Mouse (Mus musculus): ENCODE data around the gene Notch2. TPM values are rescaled to one million over a fixed set of nuclear protein-coding genes. Genes with fewer than 3 reads are reported as not detected.
"Not testable (repeated sequence)": the region's sequence is repeated elsewhere in the genome, so short reads cannot be mapped to it uniquely, and the experiment has no call there.

The Notch2 gene
- polyA plus RNA-seq, 1 experiment from 2014 or later = 33.4 TPM

DNA sequence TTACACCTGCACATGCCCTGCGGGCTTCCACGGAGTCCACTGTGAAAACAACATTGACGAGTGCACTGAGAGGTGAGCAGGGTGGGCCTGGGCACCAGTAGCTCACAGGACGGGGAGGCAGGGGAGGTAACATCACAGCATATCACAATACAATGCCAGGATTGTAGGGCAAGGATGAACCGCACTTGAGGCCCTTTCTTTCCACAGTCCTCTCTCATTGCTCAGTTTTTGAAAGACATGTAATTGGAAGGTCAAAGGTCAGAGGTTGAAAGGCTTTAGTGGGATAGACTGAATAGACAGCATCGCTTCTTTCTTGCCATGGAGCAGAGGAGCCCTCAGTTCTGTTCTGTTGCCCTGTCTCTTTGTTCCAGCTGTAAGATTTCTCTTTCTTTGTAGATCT lies 107.6 kb downstream of the Notch2 start:
- no peak for DNase-seq (ENCODE audit: low spot score)
- Histone ChIP-seq H3K4me3 (ENCODE audit: low read depth, low read length) (no peak overlapping the region), H3K36me3 (ENCODE audit: control insufficient read depth, insufficient read depth, low read length) (peaks cover 31% of the 10 kb centered on the region), H3K9ac (ENCODE audit: low read length) (no peak overlapping the region), H3K4me2 (ENCODE audit: low read depth, severe bottlenecking) (no peak overlapping the region), H3K9me3 (ENCODE audit: control insufficient read depth, low read length) (no peaks in the 10 kb centered on the region), H3K27ac (replicated peaks; ENCODE audit: low read depth, low read length) (no peak overlapping the region), H3K4me1 (ENCODE audit: control insufficient read depth, insufficient read depth, low read length) (no peaks in the 10 kb centered on the region), H3K27me3 (ENCODE audit: control insufficient read depth, insufficient read depth, low read length) (no peaks in the 10 kb centered on the region)
- WGBS = 75% methylated on average over 6 of the region's 6 CpGs
- ATAC-seq (ENCODE audit: insufficient number of reproducible peaks, low FRiP score, low TSS enrichment, low read depth) = no peak

DNA sequence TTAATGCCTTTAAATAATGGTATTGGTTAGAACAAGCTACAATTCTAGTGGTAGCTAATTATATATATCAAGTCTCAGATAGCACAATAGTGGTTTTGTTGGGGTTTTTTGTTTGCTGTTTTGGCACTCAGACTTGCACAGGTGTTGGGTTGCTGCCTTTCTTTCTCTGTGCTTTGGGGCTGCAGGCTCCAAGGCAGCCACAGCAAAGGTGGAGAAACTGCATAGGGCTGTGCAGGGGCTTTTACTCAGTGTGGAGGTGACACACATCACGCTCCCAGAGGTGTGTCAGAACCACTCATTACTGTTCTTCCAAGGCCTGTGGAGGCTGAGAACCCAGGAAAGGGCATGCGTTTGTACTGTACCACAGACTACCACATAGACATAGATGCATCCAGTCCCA lies 114.4 kb downstream of the Notch2 start:
- ATAC-seq (ENCODE audit: insufficient number of reproducible peaks, low FRiP score, low TSS enrichment, low read depth) = no peak
- H3K27me3 ChIP-seq (ENCODE audit: control insufficient read depth, insufficient read depth, low read length) = no peaks in the 10 kb centered on the region
- H3K36me3 ChIP-seq (ENCODE audit: control insufficient read depth, insufficient read depth, low read length) = peaks cover 23% of the 10 kb centered on the region; the same call in 1 of the 2 replicates
- no peak overlapping the region for H3K27ac ChIP-seq (replicated peaks; ENCODE audit: low read depth, low read length)
- H3K4me2 ChIP-seq (ENCODE audit: low read depth, severe bottlenecking) = no peak overlapping the region
- 85% methylated on average over 2 of the region's 2 CpGs for WGBS
- no peak overlapping the region for H3K9ac ChIP-seq (ENCODE audit: low read length)
- no peaks in the 10 kb centered on the region for H3K9me3 ChIP-seq (ENCODE audit: control insufficient read depth, low read length)
- H3K4me3 ChIP-seq (ENCODE audit: low read depth, low read length) = no peak overlapping the region
- H3K4me1 ChIP-seq (ENCODE audit: control insufficient read depth, insufficient read depth, low read length) = no peaks in the 10 kb centered on the region
- DNase-seq (ENCODE audit: low spot score) = no peak

GRCm38 (mm10) chr3:98128716-98129115 lies 115.4 kb downstream of the Notch2 start:
- Histone ChIP-seq H3K9me3 (ENCODE audit: control insufficient read depth, low read length) (no peaks in the 10 kb centered on the region), H3K4me3 (ENCODE audit: low read depth, low read length) (no peak overlapping the region), H3K27me3 (ENCODE audit: control insufficient read depth, insufficient read depth, low read length) (no peaks in the 10 kb centered on the region), H3K36me3 (ENCODE audit: control insufficient read depth, insufficient read depth, low read length) (peaks cover 20% of the 10 kb centered on the region; the same call in 1 of the 2 replicates), H3K4me2 (ENCODE audit: low read depth, severe bottlenecking) (no peak overlapping the region), H3K9ac (ENCODE audit: low read length) (no peak overlapping the region), H3K27ac (replicated peaks; ENCODE audit: low read depth, low read length) (no peak overlapping the region), H3K4me1 (ENCODE audit: control insufficient read depth, insufficient read depth, low read length) (no peaks in the 10 kb centered on the region)
- 92% methylated on average over 5 of the region's 5 CpGs for WGBS
- ATAC-seq (ENCODE audit: insufficient number of reproducible peaks, low FRiP score, low TSS enrichment, low read depth) (no peak), DNase-seq (ENCODE audit: low spot score) (no peak)

DNA sequence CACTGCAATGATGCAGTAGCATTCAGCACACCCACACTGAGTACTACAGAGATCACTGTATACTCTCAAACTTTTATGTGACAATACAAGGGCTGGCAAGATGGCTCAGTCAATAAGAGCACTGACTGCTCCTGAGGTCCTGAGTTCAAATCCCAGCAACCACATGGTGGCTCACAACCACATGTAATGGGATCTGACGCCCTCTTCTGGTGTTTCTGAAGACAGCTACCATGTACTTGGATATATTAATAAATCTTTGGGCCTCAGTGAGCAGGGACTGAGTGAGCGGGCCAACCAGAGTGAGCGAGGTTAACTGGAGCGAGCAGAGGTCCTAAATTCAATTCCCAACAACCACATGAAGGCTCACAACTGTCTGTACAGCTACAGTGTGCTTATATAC lies 118.8 kb downstream of the Notch2 start:
- H3K27ac ChIP-seq (replicated peaks; ENCODE audit: low read depth, low read length); H3K4me3 ChIP-seq (ENCODE audit: low read depth, low read length); ATAC-seq (ENCODE audit: insufficient number of reproducible peaks, low FRiP score, low TSS enrichment, low read depth); H3K4me2 ChIP-seq (ENCODE audit: low read depth, severe bottlenecking); H3K9ac ChIP-seq (ENCODE audit: low read length); H3K9me3 ChIP-seq (ENCODE audit: control insufficient read depth, low read length); DNase-seq (ENCODE audit: low spot score); H3K27me3 ChIP-seq (ENCODE audit: control insufficient read depth, insufficient read depth, low read length); H3K4me1 ChIP-seq (ENCODE audit: control insufficient read depth, insufficient read depth, low read length): not testable (repeated sequence)
- 89% methylated on average over 4 of the region's 4 CpGs for WGBS
- H3K36me3 ChIP-seq (ENCODE audit: control insufficient read depth, insufficient read depth, low read length) = peaks cover 25% of the 10 kb centered on the region

- 99% methylated on average over 8 of the region's 8 CpGs for WGBS
- H3K27ac ChIP-seq (replicated peaks; ENCODE audit: low read depth, low read length) = no peak overlapping the region
- H3K36me3 ChIP-seq (ENCODE audit: control insufficient read depth, insufficient read depth, low read length) = peaks cover 27% of the 10 kb centered on the region
- ATAC-seq (ENCODE audit: insufficient number of reproducible peaks, low FRiP score, low TSS enrichment, low read depth) = no peak
- H3K9ac ChIP-seq (ENCODE audit: low read length) = no peak overlapping the region
- H3K4me2 ChIP-seq (ENCODE audit: low read depth, severe bottlenecking) = no peak overlapping the region
- DNase-seq (ENCODE audit: low spot score) = no peak
- H3K27me3 ChIP-seq (ENCODE audit: control insufficient read depth, insufficient read depth, low read length) = no peaks in the 10 kb centered on the region
- H3K9me3 ChIP-seq (ENCODE audit: control insufficient read depth, low read length) = no peaks in the 10 kb centered on the region
- no peak overlapping the region for H3K4me3 ChIP-seq (ENCODE audit: low read depth, low read length)
- H3K4me1 ChIP-seq (ENCODE audit: control insufficient read depth, insufficient read depth, low read length) = no peaks in the 10 kb centered on the region
Observed at GRCm38 (mm10) chr3:98132636-98133035, 119.3 kb downstream of the Notch2 start.

- H3K27ac ChIP-seq (replicated peaks; ENCODE audit: low read depth, low read length) = no peak overlapping the region
- H3K9ac ChIP-seq (ENCODE audit: low read length) = no peak overlapping the region
- no peaks in the 10 kb centered on the region for H3K9me3 ChIP-seq (ENCODE audit: control insufficient read depth, low read length)
- peaks cover 35% of the 10 kb centered on the region for H3K36me3 ChIP-seq (ENCODE audit: control insufficient read depth, insufficient read depth, low read length)
- H3K4me1 ChIP-seq (ENCODE audit: control insufficient read depth, insufficient read depth, low read length) = no peaks in the 10 kb centered on the region
- ATAC-seq (ENCODE audit: insufficient number of reproducible peaks, low FRiP score, low TSS enrichment, low read depth) (no peak), DNase-seq (ENCODE audit: low spot score) (no peak)
- H3K4me2 ChIP-seq (ENCODE audit: low read depth, severe bottlenecking) = no peak overlapping the region
- WGBS = 94% methylated on average over 15 of the region's 15 CpGs
- H3K4me3 ChIP-seq (ENCODE audit: low read depth, low read length) = no peak overlapping the region
- H3K27me3 ChIP-seq (ENCODE audit: control insufficient read depth, insufficient read depth, low read length) = no peaks in the 10 kb centered on the region
Observed at GRCm38 (mm10) chr3:98141456-98141855, 128.1 kb downstream of the Notch2 start.

DNA sequence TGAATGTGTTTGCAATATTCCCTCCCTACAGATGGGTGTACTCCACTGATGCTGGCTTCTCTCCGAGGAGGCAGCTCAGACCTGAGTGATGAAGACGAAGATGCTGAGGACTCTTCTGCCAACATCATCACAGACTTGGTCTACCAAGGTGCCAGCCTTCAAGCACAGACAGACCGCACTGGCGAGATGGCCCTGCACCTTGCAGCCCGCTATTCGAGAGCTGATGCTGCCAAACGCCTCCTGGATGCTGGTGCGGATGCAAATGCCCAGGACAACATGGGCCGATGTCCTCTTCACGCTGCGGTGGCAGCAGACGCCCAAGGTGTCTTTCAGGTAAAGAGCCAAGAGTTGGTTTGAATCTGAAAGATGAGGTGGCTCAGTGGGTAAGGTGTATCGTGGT lies 129.5 kb downstream of the Notch2 start:
- H3K36me3 ChIP-seq (ENCODE audit: control insufficient read depth, insufficient read depth, low read length) = peaks cover 38% of the 10 kb centered on the region
- DNase-seq (ENCODE audit: low spot score) = no peak
- H3K27me3 ChIP-seq (ENCODE audit: control insufficient read depth, insufficient read depth, low read length) = no peaks in the 10 kb centered on the region
- H3K4me1 ChIP-seq (ENCODE audit: control insufficient read depth, insufficient read depth, low read length) = no peaks in the 10 kb centered on the region
- no peaks in the 10 kb centered on the region for H3K9me3 ChIP-seq (ENCODE audit: control insufficient read depth, low read length)
- no peak overlapping the region for H3K9ac ChIP-seq (ENCODE audit: low read length)
- no peak overlapping the region for H3K27ac ChIP-seq (replicated peaks; ENCODE audit: low read depth, low read length)
- H3K4me3 ChIP-seq (ENCODE audit: low read depth, low read length) = no peak overlapping the region
- H3K4me2 ChIP-seq (ENCODE audit: low read depth, severe bottlenecking) = no peak overlapping the region
- ATAC-seq (ENCODE audit: insufficient number of reproducible peaks, low FRiP score, low TSS enrichment, low read depth) = no peak
- WGBS = 96% methylated on average over 13 of the region's 13 CpGs

DNA sequence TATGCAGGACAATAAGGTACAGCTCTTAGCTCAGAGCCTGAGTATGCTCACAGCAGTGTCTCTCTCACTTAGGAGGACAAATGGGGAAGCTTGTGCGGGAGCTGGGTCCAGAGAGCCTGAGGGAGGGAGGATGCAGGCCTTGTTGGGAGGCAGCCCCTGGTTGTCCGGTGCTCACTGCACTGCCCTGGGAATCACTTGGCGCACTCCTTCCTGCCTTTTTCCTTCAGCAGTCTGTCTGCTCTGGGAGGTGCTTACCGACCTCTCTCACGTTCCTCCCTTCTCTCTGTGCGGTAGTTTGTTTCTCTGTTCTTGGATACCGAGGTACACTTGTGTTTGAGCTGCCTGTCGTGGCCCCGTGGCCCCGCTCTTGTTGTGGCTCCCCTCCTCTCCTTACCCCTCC lies 131.9 kb downstream of the Notch2 start:
- no peaks in the 10 kb centered on the region for H3K27me3 ChIP-seq (ENCODE audit: control insufficient read depth, insufficient read depth, low read length)
- no peak overlapping the region for H3K27ac ChIP-seq (replicated peaks; ENCODE audit: low read depth, low read length)
- peaks cover 34% of the 10 kb centered on the region for H3K36me3 ChIP-seq (ENCODE audit: control insufficient read depth, insufficient read depth, low read length)
- 86% methylated on average over 10 of the region's 10 CpGs for WGBS
- no peak overlapping the region for H3K4me2 ChIP-seq (ENCODE audit: low read depth, severe bottlenecking)
- no peak overlapping the region for H3K4me3 ChIP-seq (ENCODE audit: low read depth, low read length)
- no peak overlapping the region for H3K9ac ChIP-seq (ENCODE audit: low read length)
- DNase-seq (ENCODE audit: low spot score) (no peak), ATAC-seq (ENCODE audit: insufficient number of reproducible peaks, low FRiP score, low TSS enrichment, low read depth) (no peak)
- H3K4me1 ChIP-seq (ENCODE audit: control insufficient read depth, insufficient read depth, low read length) = no peaks in the 10 kb centered on the region
- H3K9me3 ChIP-seq (ENCODE audit: control insufficient read depth, low read length) = no peaks in the 10 kb centered on the region
